Mouse (Mus musculus) lung, postnatal 0 days (tissue): ENCODE measurements around the gene Plekhs1.
A peak's percentile ranks its signal among the peaks of the same experiment; 100 is the strongest.

ENCODE experiments used
- CTCF ChIP-seq: IDR thresholded peaks from 2 replicates; pipeline ENCODE4 v1.5.1; 2016; ENCODE audit warnings: antibody characterized with exemption, mild to moderate bottlenecking
- EP300 ChIP-seq: IDR thresholded peaks from 2 replicates; pipeline ENCODE4 v1.6.1; 2016; ENCODE audit warnings: antibody characterized with exemption, mild to moderate bottlenecking, control low read depth

DNA sequence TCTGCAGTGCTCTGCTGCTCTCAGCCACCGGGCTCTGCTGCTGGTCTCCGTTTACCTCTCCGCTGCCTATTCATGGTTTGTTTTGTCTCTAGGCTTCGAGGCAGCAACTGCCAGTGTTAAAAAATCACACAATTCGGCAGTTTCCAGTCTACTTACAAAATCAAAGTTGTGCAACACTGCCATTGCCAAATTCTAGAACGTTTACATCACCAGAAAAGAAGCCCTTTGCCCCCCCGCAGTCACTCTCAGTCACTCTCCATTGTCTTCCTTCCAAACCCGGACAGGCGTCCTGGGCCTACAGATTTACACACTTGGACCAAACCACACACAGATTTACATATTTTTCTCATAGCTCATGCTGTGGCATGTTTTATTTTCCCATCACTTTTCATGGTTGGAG is 73.6 kb downstream of the Plekhs1 start:
- no peak for TF ChIP-seq CTCF
- TF ChIP-seq EP300 = peak; percentile 69
